Mouse (Mus musculus) activated CD4-positive, CD25-positive, alpha-beta regulatory T cell, adult 4 months (primary cell): ENCODE data around the gene Fpr3. TPM values are rescaled to one million over a fixed set of nuclear protein-coding genes. Genes with fewer than 3 reads are reported as not detected.
"Not testable (repeated sequence)": the region's sequence is repeated elsewhere in the genome, so short reads cannot be mapped to it uniquely, and the experiment has no call there.

Experiments used
- ATAC-seq: one replicate; pipeline ENCODE4 v1.8.0; 2017
- polyA plus RNA-seq, 2 experiments: library from polyadenylated mRNA; unstranded; fragments of 100-300 nt; shearing (Covaris generic); gene quantifications; one replicate each; pipeline ENCODE4 v1.2.1; 2017

Fpr3 gene
- polyA plus RNA-seq, 2 experiments from 2014 or later: 0.54 TPM; not detected in 1

DNA sequence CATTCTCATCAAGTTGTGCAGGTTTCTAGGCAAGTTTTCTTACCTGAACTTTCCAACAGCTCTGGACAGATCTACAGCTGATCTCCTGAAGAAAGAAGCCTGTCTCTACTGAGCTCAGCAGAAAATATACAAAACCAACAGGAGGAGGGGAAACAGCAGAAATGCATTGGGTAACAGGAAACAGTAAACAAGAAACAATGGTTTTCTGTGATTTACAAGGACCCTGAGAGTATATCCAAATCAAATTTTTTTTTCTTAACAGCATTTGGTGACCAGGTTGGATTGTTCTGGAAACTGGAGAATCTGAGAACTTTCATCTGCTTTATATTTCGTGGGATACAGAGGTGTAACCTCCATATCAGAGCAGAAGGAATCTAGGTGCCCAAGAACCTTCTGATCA lies 3.8 kb upstream of the Fpr3 start, which contains the start of gene Fpr1:
Gene Fpr1 (minus strand): TSS at position 101 of the 400 bp plus-strand sequence.
- no peak for ATAC-seq

- ATAC-seq: no peak
Observed at GRCm38 (mm10) chr17:17889732-17890425, 2.2 kb downstream of the Fpr3 start.

DNA sequence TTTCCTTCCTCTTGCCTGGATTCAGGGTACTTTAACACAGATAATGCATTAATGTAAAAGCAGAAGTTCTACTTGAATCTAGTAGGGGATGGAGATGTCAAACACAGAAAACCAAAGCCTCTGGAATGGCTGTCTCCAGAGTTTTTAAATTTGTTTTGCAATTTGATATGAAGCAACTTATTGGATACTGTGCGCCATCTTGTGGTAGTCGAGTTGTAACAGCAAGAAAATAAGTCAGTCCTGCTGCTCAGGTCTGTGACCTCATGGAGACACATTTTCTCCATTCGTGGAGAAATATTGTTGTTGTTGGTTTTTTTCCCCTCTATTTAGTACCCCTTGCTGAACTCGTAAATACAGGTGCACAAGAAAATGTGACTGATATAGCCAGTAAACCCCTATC lies 8.4 kb downstream of the Fpr3 start:
- ATAC-seq: peak; percentile 64

- peak; percentile 27 for ATAC-seq
Observed at GRCm38 (mm10) chr17:17899268-17899667, 11.6 kb downstream of the Fpr3 start.

- peak; percentile 38 for ATAC-seq
Observed at GRCm38 (mm10) chr17:17900768-17901167, 13.1 kb downstream of the Fpr3 start.

GRCm38 (mm10) chr17:17909636-17910421 lies 22.2 kb downstream of the Fpr3 start:
- ATAC-seq: peak; percentile 98

- ATAC-seq: not testable (repeated sequence)
Observed at GRCm38 (mm10) chr17:17912618-17913017, 25.0 kb downstream of the Fpr3 start.

- peak; percentile 37 for ATAC-seq
Observed at GRCm38 (mm10) chr17:17917376-17917775, 29.7 kb downstream of the Fpr3 start.

DNA sequence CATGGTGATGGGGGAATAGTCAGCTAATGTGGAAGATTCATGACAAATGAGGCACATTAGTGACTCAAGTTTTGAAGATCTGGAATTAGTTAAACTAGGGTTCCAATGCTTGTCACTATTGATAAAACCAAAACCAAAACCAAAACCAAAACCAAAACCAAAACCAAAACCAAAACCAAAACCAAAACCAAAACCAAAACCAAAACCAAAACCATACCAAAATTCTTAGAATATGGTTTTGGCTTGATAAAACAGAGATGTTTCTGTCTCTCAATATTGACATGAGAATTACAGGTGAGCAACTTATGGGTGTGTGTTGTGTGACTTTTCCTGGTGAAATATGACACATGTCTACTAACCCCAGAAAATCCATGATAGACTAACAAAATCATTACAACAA lies 30.1 kb downstream of the Fpr3 start:
- peak; percentile 24 for ATAC-seq

DNA sequence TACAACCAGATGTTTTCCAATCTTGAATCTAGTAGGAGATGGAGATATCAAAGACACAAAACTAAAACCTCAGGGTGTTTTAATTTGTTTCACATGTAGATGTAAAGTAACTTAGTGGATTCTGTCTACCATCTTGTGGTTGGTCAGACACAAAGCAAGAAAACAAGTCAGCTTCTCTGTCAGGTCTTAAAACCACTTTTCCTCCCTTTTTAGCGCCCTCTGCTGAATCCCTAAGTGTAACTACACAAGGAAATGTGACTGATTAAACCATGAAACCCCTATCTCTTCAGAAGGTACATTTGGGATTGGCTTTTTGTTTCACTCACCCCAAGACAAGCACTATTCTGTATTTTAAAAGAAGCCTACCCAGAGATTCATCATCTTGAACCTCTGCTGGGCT lies 85.8 kb downstream of the Fpr3 start:
- no peak for ATAC-seq

GRCm38 (mm10) chr17:17981232-17981631 lies 93.6 kb downstream of the Fpr3 start:
- ATAC-seq: not testable (repeated sequence)

DNA sequence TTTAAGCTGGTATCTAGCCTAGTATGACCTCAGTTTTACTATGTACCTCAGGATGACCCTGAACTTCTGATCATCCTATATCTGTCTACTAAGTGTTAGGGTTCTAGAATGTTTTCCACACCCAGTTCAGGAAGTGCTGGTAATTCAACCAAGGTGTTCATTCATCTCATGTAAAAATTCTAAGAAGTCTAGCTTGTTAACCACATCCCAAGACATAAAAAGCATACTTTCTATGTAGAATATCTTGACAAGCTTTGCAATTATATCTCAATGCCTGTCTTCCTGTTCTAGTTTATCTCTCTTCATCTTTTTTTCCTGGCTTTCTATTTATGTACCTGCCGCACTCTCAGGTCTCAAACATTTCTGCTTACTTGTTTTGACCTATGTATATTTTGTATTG lies 117.1 kb downstream of the Fpr3 start:
- ATAC-seq: peak; percentile 70

Other genes starting within 250 kb of the Fpr3 start
- not detected for gene Vmn2r90, start 184.1 kb upstream of the Fpr3 start, polyA plus RNA-seq
- gene Spaca6, start 60.7 kb upstream of the Fpr3 start, polyA plus RNA-seq: 1 to 10 TPM; 5.1 to 6.2 TPM
- gene Has1, start 32.6 kb upstream of the Fpr3 start, polyA plus RNA-seq: not detected
- under 1 TPM in 1 of 2 experiments, not detected in 1; 0.33 TPM for gene Fpr1, start 3.9 kb upstream of the Fpr3 start, polyA plus RNA-seq
- under 1 TPM in 1 of 2 experiments, not detected in 1; 0.69 TPM for gene Fpr2, start within 50 bp of the Fpr3 start, polyA plus RNA-seq
- not detected for gene Fpr-rs4, start 133.9 kb downstream of the Fpr3 start, polyA plus RNA-seq
- gene Vmn2r124, start 161.6 kb downstream of the Fpr3 start, polyA plus RNA-seq: under 1 TPM in 1 of 2 experiments, not detected in 1; 0.12 TPM
- gene Vmn2r91, start 197.2 kb downstream of the Fpr3 start, polyA plus RNA-seq: not detected